Mouse (Mus musculus) embryo, embryonic 11 days (tissue): ENCODE measurements around the gene Enpp7.

ENCODE experiments used
- DNase-seq: peaks from one replicate; pipeline ENCODE4 v3.0.0-alpha.2; 2015

The Enpp7 gene

GRCm38 (mm10) chr11:119036447-119036846 is 48.5 kb downstream of the Enpp7 start:
- no peak for DNase-seq

DNA sequence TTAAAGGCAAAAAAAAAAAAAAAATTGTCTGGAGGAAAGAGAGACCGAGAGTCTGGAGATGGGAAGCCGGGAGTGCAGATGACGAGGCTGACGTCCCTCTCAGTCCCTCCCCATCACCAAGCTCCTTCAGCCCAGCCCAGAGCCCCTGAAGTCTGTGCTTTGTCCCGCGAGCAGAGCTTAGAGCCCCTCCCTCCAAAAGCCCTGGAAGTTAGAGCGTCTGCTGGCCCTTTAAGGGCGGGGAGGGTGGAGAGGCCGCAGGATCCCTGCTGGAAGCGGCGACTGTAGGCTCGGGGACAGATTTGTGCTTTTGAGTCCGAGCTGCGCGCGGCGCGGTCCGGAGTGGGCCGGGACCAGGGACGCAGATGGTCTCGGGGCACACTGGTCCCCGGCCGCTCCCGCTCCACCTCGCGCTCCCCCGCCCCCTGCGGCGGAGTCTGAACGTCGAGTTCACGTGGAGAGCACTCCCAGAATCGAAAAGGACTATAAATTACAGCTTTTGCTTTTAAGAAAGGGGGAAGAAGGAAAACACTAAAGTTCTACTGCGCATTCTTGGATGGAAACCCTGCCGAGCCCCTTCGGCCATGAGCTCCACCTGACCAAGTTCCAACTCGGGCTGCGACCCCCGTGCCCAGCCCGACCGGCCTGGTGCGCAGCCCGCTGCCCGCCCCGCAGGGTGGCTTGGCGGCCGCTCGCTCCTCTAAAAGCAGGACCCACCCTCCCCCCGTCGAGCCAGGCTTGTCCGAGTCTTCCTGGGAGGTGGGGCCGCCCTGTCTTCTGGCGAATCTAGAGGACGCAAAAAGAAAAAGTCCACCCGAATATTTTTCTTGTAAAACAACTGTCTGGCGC is 49.2 kb downstream of the Enpp7 start:
- peak; percentile 74 for DNase-seq

- peak; percentile 73 for DNase-seq
These were observed 49.9 kb downstream of the Enpp7 start for GRCm38 (mm10) chr11:119037780-119038401.

DNA sequence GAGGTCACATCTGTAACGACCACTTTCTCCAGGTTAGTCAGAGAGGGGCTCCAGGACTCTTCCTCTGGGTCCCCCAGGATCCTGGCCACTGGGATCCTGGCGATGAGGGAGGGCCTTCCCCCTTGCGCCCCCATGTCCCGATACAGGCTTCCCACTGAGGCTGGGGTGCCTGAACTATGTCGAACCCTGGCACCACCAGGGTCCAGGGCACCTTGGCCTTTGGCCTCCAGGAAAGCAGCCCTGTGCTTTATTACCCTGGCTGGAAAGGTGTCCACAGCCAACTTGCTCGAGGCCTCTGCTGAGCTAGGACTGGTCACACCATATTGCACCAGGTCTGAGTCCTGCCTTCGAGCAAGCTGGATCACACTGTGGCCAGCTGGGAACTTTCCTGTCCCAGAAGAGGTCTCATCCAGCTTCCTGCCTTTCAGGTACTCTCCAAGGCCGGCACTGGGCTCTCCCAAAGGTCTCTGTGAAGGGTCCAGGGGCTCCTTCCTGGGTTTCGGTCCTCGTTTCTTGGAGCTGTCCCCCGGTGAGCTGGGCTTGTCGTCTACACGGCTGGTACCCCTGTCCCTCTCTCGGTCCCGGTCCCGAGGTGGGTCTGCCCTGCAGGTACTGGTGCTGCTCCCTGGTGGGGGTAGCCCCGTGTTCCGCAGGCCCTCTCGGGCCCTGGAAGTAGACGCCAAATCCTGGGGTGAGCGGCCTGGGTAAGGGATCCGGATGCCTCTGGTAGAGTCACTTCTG is 50.9 kb downstream of the Enpp7 start:
- DNase-seq: no peak

- no peak for DNase-seq
These were observed 51.9 kb downstream of the Enpp7 start for GRCm38 (mm10) chr11:119039732-119040512.

GRCm38 (mm10) chr11:119040600-119041324 is 52.8 kb downstream of the Enpp7 start, which contains the start of gene Cbx8:
Gene Cbx8, minus strand, starts transcription at chr11:119040969.
- DNase-seq: peak; percentile 100

DNA sequence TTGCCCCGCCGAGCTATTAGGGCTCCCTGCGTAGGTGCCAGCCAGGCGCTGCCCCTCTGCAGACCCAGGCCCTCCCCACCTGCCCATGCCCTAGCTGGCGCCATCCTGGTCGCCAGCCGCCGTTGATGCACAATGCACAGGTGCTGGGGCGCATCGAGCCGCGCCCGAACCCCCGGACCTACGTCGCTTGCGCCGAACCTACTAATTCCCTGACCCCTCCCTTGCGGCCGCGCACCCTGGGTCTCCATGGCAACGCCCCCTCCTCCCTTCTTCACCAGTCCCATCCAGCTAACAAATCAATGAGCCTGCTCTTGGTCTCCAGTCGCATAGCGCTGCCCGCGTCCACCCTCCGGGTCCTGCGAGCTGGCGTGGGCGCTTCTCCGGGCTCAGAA is 53.3 kb downstream of the Enpp7 start:
- DNase-seq: peak; percentile 80

DNA sequence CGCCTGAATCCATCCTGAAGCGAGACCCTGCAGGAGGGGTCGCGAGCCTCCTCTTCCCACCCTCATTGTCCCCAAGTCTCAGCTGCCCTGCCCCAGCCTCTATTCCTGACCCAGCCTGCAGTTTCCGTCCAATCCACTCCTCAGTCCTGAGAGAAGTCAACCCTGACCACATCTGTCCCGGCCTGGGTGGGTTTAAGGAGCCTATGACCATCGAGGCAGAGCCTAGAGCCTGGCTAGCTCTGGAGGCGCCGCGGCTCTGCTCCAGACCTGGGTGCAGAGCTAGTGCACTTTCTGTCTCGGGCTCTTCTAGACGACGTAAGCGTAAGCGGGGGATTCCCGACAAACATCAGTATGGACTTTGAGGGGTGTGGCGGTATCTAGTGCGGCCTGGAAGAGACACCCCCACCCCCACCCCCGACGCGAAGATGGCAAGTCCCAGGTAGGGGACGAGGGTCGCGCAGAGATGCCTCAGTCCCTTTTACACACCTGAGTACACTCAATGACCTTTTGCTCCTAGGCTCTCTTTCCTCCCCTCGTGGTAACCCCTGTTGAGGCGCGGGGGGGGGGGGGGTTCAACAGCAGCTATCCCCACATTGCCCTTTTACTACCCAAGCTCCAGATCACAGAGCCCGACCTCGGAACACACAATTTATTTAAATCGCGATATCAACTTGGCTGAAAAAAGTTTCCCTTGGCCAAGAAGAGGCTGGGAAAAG is 53.9 kb downstream of the Enpp7 start:
- DNase-seq: peak; percentile 55
